Mouse (Mus musculus) embryonic facial prominence, embryonic 10.5 days (tissue): ENCODE measurements at regions not wholly inside any gene's neighbourhood (a gene's known extent, or its start where the extent isn't known, plus 50 kb on each side); places are given as distances from the start of the nearest gene placed in this dataset.

Experiments used
- DNase-seq: peaks from one replicate; pipeline ENCODE4 v3.0.0-alpha.2; 2017; ENCODE audit warnings: low spot score
- H3K27ac ChIP-seq: fragments of 300-500 bp; sonication (generic); replicated peaks from 2 replicates; pipeline ENCODE4 v1.5.1; 2016; ENCODE audit warnings: mild to moderate bottlenecking
- H3K27me3 ChIP-seq: fragments of 300-500 bp; sonication (generic); replicated peaks from 2 replicates; pipeline ENCODE4 v1.6.1; 2016; ENCODE audit warnings: low read depth, mild to moderate bottlenecking; ENCODE audit not compliant: poor library complexity, severe bottlenecking
- H3K36me3 ChIP-seq: fragments of 300-500 bp; sonication (generic); replicated peaks from 2 replicates; pipeline ENCODE4 v1.6.1; 2016; ENCODE audit warnings: mild to moderate bottlenecking, moderate library complexity
- H3K4me1 ChIP-seq: fragments of 300-500 bp; sonication (generic); 2 replicates; pipeline ENCODE4 v1.6.1; 2016
- H3K4me3 ChIP-seq: fragments of 300-500 bp; sonication (generic); 2 replicates; pipeline ENCODE4 v1.5.1; 2016; ENCODE audit warnings: mild to moderate bottlenecking, moderate library complexity
- H3K9me3 ChIP-seq: fragments of 300-500 bp; sonication (generic); 2 replicates; pipeline ENCODE4 v1.6.1; 2016; ENCODE audit warnings: mild to moderate bottlenecking
- WGBS: fragments of 180-500 bp; shearing (Covaris S2); methylation state at CpG from one replicate; pipeline ENCODE4 v1.1.7; 2016; 5-methylcytosine and 5-hydroxymethylcytosine counted together

DNA sequence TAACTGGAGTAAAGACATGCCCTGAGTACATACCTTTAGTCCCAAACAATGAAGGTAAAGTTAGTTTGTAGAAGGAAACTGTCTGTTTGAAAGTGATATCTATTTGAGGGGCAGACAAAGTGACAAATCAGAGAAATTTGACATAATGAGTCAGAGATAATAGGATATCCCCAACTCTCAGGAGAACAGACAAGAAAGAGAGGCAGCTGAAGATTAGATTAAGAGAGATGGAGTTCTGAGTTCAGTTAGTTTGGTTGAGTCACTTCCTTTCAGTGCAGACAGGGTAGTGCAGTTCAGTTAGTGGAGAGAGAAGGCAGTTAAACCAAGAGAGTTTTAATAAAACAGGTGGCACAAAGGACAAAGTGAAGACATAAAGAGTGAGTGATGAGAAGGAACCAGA lies 477.4 kb upstream of the Diaph2 start:
- H3K27ac ChIP-seq: no peak overlapping the region
- no peaks in the 10 kb centered on the region for H3K9me3 ChIP-seq
- no peak overlapping the region for H3K4me3 ChIP-seq
- H3K36me3 ChIP-seq: no peaks in the 10 kb centered on the region
- no peaks in the 10 kb centered on the region for H3K27me3 ChIP-seq
- no peaks in the 10 kb centered on the region for H3K4me1 ChIP-seq
- no peak for DNase-seq

DNA sequence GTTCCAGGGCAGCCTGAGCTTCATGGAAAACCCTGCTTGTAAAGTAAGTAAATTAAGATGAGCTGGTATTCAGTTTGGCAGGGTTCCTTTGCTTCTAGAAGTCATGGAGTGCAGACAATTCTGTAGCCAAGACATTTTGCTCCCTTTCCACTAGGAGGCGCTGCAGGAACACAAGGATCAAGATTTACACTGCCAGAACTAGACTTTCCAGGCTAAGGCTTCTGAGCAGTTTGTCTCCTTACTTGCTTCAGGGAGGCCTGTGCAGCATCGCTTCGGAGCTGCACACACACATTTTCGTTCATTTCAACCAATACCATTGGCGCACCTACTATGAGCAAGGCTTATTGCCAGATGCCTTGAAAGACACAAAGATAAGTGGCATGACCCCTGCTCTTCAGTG lies 445.6 kb upstream of the Diaph2 start:
- no peak overlapping the region for H3K27ac ChIP-seq
- H3K27me3 ChIP-seq: no peaks in the 10 kb centered on the region
- no peaks in the 10 kb centered on the region for H3K4me1 ChIP-seq
- peak; percentile 45 for DNase-seq
- H3K36me3 ChIP-seq: no peaks in the 10 kb centered on the region
- WGBS: 47% methylated on average over 5 of the region's 5 CpGs
- H3K9me3 ChIP-seq: no peaks in the 10 kb centered on the region
- no peak overlapping the region for H3K4me3 ChIP-seq

DNA sequence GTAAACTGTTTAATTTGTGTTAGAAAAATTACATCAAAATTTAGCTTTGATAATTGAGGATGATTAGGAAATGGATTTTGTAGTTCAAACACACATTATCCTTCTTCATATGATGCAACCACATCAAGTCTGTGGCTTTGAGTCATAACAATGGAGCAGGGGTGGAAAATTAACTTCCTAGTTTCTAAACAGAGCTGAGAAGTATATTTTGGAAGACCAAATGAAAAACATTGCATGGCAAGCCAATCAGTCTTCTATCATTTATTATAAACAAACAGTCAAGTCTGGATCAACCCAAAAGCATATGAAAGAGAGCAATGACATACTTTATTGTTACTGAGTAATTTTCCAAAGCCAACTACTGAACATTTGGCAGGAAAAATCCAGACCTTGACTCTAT lies 440.2 kb upstream of the Diaph2 start:
- H3K27me3 ChIP-seq: no peaks in the 10 kb centered on the region
- no peaks in the 10 kb centered on the region for H3K4me1 ChIP-seq
- H3K4me3 ChIP-seq: no peak overlapping the region
- H3K36me3 ChIP-seq: no peaks in the 10 kb centered on the region
- H3K9me3 ChIP-seq: no peaks in the 10 kb centered on the region
- DNase-seq: no peak
- H3K27ac ChIP-seq: no peak overlapping the region

DNA sequence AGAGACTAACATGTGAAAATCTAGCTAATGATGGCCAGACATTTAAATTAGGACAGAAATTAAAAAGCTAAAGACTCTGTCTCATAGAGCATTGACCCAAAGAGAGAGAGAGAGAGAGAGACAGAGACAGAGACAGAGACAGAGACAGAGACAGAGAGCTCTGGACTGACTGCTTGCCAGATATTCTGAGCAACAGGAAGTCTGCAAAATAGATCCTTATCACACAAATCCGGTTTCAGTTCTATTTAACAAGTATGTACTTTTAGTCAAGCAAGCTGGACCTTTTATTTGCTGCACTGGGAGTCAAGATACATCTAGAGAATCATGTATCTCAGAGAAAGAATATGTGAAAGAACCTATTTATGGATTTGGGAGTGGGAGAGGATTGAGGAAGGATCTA lies 420.1 kb upstream of the Diaph2 start:
- WGBS: 71% methylated on average over 1 of the region's 1 CpGs
- Histone ChIP-seq H3K27ac (no peak overlapping the region), H3K4me3 (no peak overlapping the region), H3K36me3 (no peaks in the 10 kb centered on the region), H3K9me3 (no peaks in the 10 kb centered on the region), H3K27me3 (no peaks in the 10 kb centered on the region), H3K4me1 (no peaks in the 10 kb centered on the region)
- no peak for DNase-seq

DNA sequence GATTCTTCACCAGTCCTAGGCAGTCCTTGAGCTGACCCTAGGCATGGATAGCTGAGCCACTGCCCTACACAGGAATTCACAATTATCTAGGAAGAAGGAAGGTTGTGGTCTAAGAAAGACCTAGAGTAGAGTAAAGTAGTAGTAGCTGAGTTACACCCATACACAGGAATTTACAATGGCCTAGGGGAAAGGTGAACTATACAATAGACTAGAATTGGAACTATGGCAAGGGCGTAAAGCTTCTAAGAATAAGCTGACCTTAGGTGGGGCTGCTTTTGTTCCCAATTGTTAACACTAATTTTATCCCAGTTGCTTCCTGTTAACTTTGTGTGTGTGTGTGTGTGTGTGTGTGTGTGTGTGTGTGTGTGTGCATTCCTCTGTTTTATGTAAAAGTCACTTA lies 416.7 kb upstream of the Diaph2 start:
- Histone ChIP-seq H3K27ac (no peak overlapping the region), H3K27me3 (no peaks in the 10 kb centered on the region), H3K36me3 (no peaks in the 10 kb centered on the region), H3K9me3 (no peaks in the 10 kb centered on the region), H3K4me1 (no peaks in the 10 kb centered on the region), H3K4me3 (no peak overlapping the region)
- no peak for DNase-seq
- WGBS: 86% methylated on average over 1 of the region's 1 CpGs
